Mouse (Mus musculus) activated CD4-positive, CD25-positive, alpha-beta regulatory T cell, adult 4 months (primary cell): ENCODE data around the gene Olfr221. TPM values are rescaled to one million over a fixed set of nuclear protein-coding genes. Genes with fewer than 3 reads are reported as not detected.

Experiments used
- ATAC-seq: one replicate; pipeline ENCODE4 v1.8.0; 2017
- polyA plus RNA-seq, 2 experiments: library from polyadenylated mRNA; unstranded; fragments of 100-300 nt; shearing (Covaris generic); gene quantifications; one replicate each; pipeline ENCODE4 v1.2.1; 2017

The Olfr221 gene
- polyA plus RNA-seq, 2 experiments from 2014 or later: not detected

DNA sequence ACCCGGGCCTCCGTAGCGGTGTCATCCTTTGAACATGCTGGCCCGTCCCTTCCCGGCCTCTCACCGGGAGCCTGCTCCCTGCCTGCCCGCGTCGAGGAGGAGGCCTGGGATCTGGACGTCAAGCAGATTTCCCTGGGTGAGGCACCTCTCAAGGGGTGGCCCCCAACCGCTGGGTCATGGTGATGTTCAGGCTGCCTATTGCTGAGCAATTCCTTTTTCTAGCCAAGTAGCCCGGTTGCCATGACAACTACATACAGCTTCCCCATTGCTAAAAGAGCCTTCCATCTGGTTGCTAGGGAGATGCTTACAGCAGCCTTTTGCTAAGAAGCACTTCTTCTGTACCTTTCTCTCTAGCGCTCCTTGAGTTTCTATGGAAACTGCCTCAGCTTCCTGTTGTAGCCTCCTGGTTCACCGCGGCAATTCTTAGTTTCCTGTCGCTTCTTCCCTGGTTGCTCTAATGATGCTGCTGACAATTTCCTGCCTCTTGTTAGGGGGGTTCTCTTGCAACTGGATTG, 38.2 kb downstream of the Olfr221 start:
- ATAC-seq: peak; percentile 91

- no peak for ATAC-seq
Measured at GRCm38 (mm10) chr14:51997483-51997882, 44.8 kb downstream of the Olfr221 start.

GRCm38 (mm10) chr14:51996866-51997265, 45.4 kb downstream of the Olfr221 start:
- no peak for ATAC-seq

GRCm38 (mm10) chr14:51996231-51996841, 45.9 kb downstream of the Olfr221 start:
- no peak for ATAC-seq

GRCm38 (mm10) chr14:51995219-51995871, 46.9 kb downstream of the Olfr221 start:
- no peak for ATAC-seq

- no peak for ATAC-seq
Measured at GRCm38 (mm10) chr14:51994453-51994852, 47.8 kb downstream of the Olfr221 start.

GRCm38 (mm10) chr14:51989461-51989970, 52.7 kb downstream of the Olfr221 start:
- no peak for ATAC-seq

GRCm38 (mm10) chr14:51988731-51989130, 53.5 kb downstream of the Olfr221 start:
- ATAC-seq: no peak

DNA sequence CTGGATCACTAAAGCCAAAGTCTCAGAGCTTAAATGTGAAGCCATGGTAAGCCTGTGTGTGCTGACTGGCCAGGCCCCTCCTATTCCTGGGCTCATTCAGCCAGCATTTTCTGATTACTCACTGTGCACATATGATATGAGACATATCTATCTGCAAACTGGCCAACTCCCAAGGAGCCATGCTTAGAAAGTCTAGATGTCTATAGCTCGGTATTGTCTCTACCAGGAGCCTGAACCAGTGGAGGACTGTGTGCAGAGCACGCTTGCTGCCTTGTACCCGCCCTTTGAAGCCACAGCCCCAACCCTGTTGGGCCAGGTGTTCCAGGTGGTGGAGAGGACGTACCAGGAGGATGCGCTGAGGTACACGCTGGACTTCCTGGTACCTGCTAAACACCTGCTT, 55.1 kb downstream of the Olfr221 start:
- ATAC-seq: no peak

GRCm38 (mm10) chr14:51986153-51986505, 56.1 kb downstream of the Olfr221 start:
- ATAC-seq: no peak

DNA sequence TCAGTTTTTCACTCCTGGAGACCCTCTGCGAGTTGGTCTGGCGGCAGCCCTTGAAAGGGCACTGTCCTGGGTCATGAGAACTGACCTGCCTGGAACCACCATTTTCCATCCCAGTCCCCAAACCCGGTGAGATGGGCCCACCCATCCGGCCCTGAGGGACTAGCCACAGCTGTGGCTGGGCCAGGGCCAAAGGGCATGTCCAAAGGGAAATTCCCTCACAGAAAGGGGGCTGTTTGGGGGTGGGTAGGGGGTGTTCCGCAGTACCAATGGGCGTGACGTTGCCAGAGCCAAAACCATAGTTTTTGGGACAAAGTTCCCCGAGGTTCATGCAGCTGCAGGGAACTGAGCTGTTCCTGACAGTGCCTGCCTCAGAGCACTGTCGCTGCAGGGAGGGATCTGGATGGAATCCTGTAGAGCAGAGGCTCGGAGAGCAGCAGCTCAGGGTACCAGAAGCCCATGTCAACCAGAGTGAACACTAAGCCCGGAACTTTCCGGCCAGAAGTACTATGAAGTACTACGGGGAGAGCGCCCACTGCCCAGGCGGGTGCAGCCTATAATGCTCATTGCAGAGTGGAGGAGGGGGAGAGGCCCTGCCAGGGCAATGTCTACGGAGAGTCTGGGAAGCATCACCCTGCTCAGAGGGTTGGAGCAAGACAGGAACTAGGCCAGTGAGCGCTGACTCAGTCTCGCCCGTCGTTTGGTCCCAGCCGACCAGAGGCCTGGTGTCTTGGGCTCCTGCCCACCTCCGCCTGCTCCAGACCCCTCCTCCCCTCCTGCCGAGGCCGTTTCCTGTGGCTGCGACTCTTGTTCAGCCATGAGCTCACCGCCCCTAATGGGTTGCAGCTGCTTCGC, 56.7 kb downstream of the Olfr221 start:
- no peak for ATAC-seq

GRCm38 (mm10) chr14:51984247-51985231, 57.7 kb downstream of the Olfr221 start, which contains the start of gene Arhgef40:
Gene Arhgef40 (plus strand): TSS chr14:51984719.
- ATAC-seq: peak; percentile 40

Other genes starting within 250 kb of the Olfr221 start
- not detected for gene AY358078, start 242.4 kb downstream of the Olfr221 start, polyA plus RNA-seq
- gene Ear6, start 188.8 kb downstream of the Olfr221 start, polyA plus RNA-seq: not detected
- 10 to 100 TPM; 35.7 to 44.6 TPM for gene Mettl17, start 157.6 kb downstream of the Olfr221 start, polyA plus RNA-seq
- under 1 TPM in 1 of 2 experiments, not detected in 1; 0.70 TPM for gene Slc39a2, start 149.6 kb downstream of the Olfr221 start, polyA plus RNA-seq
- gene Ndrg2, start 128.3 kb downstream of the Olfr221 start, polyA plus RNA-seq: 10 to 100 TPM; 16.2 to 18.5 TPM
- gene Tppp2, start 124.0 kb downstream of the Olfr221 start, polyA plus RNA-seq: not detected
- not detected for gene Rnase13, start 119.7 kb downstream of the Olfr221 start, polyA plus RNA-seq
- not detected for gene Arhgef40, start 57.7 kb downstream of the Olfr221 start, polyA plus RNA-seq
- gene Tmem253, start 26.8 kb downstream of the Olfr221 start, polyA plus RNA-seq: under 1 TPM in 1 of 2 experiments, not detected in 1; 0.98 TPM
- 1 to 10 TPM; 1.9 to 2.2 TPM for gene Zfp219, start 21.7 kb downstream of the Olfr221 start, polyA plus RNA-seq
- 100 to 1,000 TPM; 414 to 423 TPM for gene Hnrnpc, start 61.6 kb upstream of the Olfr221 start, polyA plus RNA-seq
- 10 to 100 TPM; 71.4 to 94.9 TPM for gene Rpgrip1, start 68.2 kb upstream of the Olfr221 start, polyA plus RNA-seq
- 10 to 100 TPM; 46.7 to 52.4 TPM for gene Supt16, start 155.0 kb upstream of the Olfr221 start, polyA plus RNA-seq
- gene Chd8, start 215.3 kb upstream of the Olfr221 start, polyA plus RNA-seq: 10 to 100 TPM; 58.3 to 58.5 TPM
- 10 to 100 TPM; 66.0 to 76.9 TPM for gene Tox4, start 236.7 kb upstream of the Olfr221 start, polyA plus RNA-seq
- gene Rab2b, start 237.1 kb upstream of the Olfr221 start, polyA plus RNA-seq: 10 to 100 TPM; 14.5 to 17.3 TPM